Mouse (Mus musculus) liver, embryonic 14.5 days (tissue): ENCODE results near the gene Acbd4.

Experiments
- CTCF ChIP-seq: IDR thresholded peaks from 2 replicates; pipeline ENCODE4 v1.5.1; 2016; ENCODE audit warnings: antibody characterized with exemption, low read depth, control low read depth
- EP300 ChIP-seq: IDR thresholded peaks from 2 replicates; pipeline ENCODE4 v1.6.1; 2016; ENCODE audit warnings: antibody characterized with exemption, low read depth

- TF ChIP-seq EP300 (no peak), CTCF (peak; percentile 45)
These were observed 21.0 kb upstream of the Acbd4 start for GRCm38 (mm10) chr11:103080323-103081091.
